Mouse (Mus musculus) ES-E14 (cell line): ENCODE measurements around the gene Zzz3. TPM values are rescaled to one million over a fixed set of nuclear protein-coding genes. Genes with fewer than 3 reads are reported as not detected.

Source experiments
- DNase-seq: peaks from one replicate; pipeline ENCODE4 v3.0.0-alpha.2; 2013; ENCODE audit warnings: low read depth, low spot score
- H3K27ac ChIP-seq: 2 replicates; pipeline ENCODE4 v1.5.1; 2012; ENCODE audit warnings: low read depth, mild to moderate bottlenecking, low read length, moderate library complexity, mixed read lengths; ENCODE audit not compliant: poor library complexity, insufficient read depth, severe bottlenecking
- H3K36me3 ChIP-seq: 2 replicates; pipeline ENCODE4 v1.6.1; 2012; ENCODE audit warnings: mild to moderate bottlenecking, low read length, moderate library complexity, mixed read lengths; ENCODE audit not compliant: control insufficient read depth, poor library complexity, insufficient read depth, severe bottlenecking
- H3K4me1 ChIP-seq, 2 experiments: fragments of 150-350 bp in 1 of 2; sonication (generic) in 1 of 2; 2 replicates each; pipeline ENCODE4 v1.6.1; 2012; ENCODE audit warnings: low read length in 2 of 2, mild to moderate bottlenecking in 1 of 2, mixed read lengths in 1 of 2; ENCODE audit not compliant: control insufficient read depth in 2 of 2, insufficient read depth in 2 of 2, poor library complexity in 1 of 2
- H3K4me3 ChIP-seq, 2 experiments: fragments of 150-350 bp in 1 of 2; sonication (generic) in 1 of 2; 2 replicates each; pipeline ENCODE4 v1.5.1; 2012; ENCODE audit warnings: low read length in 2 of 2, low read depth in 1 of 2, mild to moderate bottlenecking in 1 of 2, mixed read lengths in 1 of 2; ENCODE audit not compliant: insufficient read depth in 1 of 2, poor library complexity in 1 of 2, severe bottlenecking in 1 of 2
- H3K9ac ChIP-seq: 2 replicates; pipeline ENCODE4 v1.6.1; 2012; ENCODE audit warnings: low read depth, mild to moderate bottlenecking, low read length, mixed read lengths; ENCODE audit not compliant: poor library complexity, insufficient read depth, severe bottlenecking
- H3K9me3 ChIP-seq: fragments of 150-350 bp; sonication (generic); 2 replicates; pipeline ENCODE4 v1.6.1; 2012; ENCODE audit warnings: low read depth, mild to moderate bottlenecking, low read length; ENCODE audit not compliant: control insufficient read depth, insufficient read depth
- CHD2 ChIP-seq: IDR thresholded peaks from 2 replicates; pipeline ENCODE4 v1.6.1; 2014; ENCODE audit warnings: mild to moderate bottlenecking, low read depth, low read length, inconsistent platforms
- HCFC1 ChIP-seq: IDR thresholded peaks from 2 replicates; pipeline ENCODE4 v1.6.1; 2012; ENCODE audit warnings: low read length, inconsistent platforms, borderline replicate concordance; ENCODE audit not compliant: insufficient read depth
- MAFK ChIP-seq: IDR thresholded peaks from 2 replicates; pipeline ENCODE4 v1.6.1; 2014; ENCODE audit warnings: mild to moderate bottlenecking, low read depth, low read length, inconsistent platforms; ENCODE audit not compliant: insufficient read depth
- ZC3H11A ChIP-seq: IDR thresholded peaks from 2 replicates; pipeline ENCODE4 v1.6.1; 2012; ENCODE audit warnings: low read depth, mild to moderate bottlenecking, inconsistent platforms, low read length, borderline replicate concordance
- ZNF384 ChIP-seq: IDR thresholded peaks from 2 replicates; pipeline ENCODE4 v1.6.1; 2012; ENCODE audit warnings: low read depth, low read length, inconsistent platforms
- in situ Hi-C, 2 experiments: fragments of 600-800 bp; cut with MboI; formaldehyde crosslinking; loops; one replicate each; pipeline ENCODE4 v1.15.1; 2025; ENCODE audit warnings: low sequenced_read_pairs in 2 of 2, inconsistent platforms in 1 of 2; ENCODE audit not compliant: unreplicated experiment in 2 of 2
- total RNA-seq: library from RNA; depleted of rRNA; stranded (reverse); fragments of 300-350 nt; gene quantifications from 2 replicates; pipeline ENCODE4 v1.2.3, GENCODE M21; 2012

Zzz3 gene
- total RNA-seq, 1 experiment = 40.9 TPM

DNA sequence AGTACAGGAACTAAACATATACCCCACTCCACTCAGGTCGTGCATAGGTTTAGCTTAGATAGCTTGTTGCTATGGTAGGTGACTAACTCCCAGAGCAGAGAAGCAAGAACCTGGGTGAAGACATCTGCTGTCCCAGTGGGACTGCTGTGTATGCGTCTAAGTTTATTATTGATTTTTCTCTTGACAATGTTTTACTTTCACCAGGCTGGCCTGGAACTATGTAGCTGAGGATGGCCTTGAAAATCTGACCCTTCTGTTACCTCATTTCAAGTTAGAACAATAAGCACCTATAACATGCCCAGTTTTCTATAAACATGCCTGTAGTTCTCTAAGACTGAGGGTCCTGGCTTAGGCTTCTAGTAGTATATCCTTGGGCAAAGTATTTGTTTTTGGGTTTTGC, 31.1 kb upstream of the Zzz3 start:
- TF ChIP-seq ZC3H11A (no peak), ZNF384 (no peak), CHD2 (no peak), MAFK (no peak), HCFC1 (no peak)
- Histone ChIP-seq H3K4me3 (no peak overlapping the region), H3K4me1 (peaks cover 0 to 3% of the 10 kb centered on the region in 2 experiments; a peak in 2 of 4 replicates), H3K27ac (no peak overlapping the region), H3K9me3 (no peaks in the 10 kb centered on the region), H3K9ac (no peak overlapping the region), H3K36me3 (peaks cover 30% of the 10 kb centered on the region)
- DNase-seq = no peak
- in situ Hi-C loops = no loop called here

GRCm38 (mm10) chr3:152376063-152376462, 19.2 kb upstream of the Zzz3 start:
- in situ Hi-C loops = no loop called here
- Histone ChIP-seq H3K36me3 (peaks cover 17% of the 10 kb centered on the region), H3K9me3 (no peaks in the 10 kb centered on the region), H3K9ac (no peak overlapping the region), H3K27ac (no peak overlapping the region), H3K4me3 (no peak overlapping the region), H3K4me1 (no peaks in the 10 kb centered on the region)
- no peak for TF ChIP-seq HCFC1
- TF ChIP-seq ZNF384 = no peak
- TF ChIP-seq ZC3H11A = no peak
- no peak for TF ChIP-seq MAFK
- no peak for TF ChIP-seq CHD2
- DNase-seq = no peak

DNA sequence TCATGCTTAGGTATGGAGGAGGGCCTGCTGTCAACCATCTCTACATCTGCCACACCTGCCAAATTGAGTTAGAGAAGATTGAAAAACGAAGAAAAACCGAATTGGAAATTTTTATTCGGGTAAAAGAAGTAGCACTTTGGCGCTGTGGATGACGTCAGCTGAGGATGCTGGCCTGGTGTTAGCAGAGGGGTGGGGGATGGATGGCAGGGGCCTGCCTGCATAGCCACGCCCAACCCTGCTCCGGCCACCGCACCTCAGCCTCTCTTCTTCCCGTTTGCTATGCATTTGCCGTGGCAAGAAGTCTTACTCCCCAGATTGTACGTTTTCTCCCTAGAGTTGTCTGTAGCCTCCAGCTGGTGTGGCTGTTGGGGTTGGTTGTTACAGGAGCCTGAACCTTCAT, 11.2 kb upstream of the Zzz3 start:
- in situ Hi-C loops = no loop called here
- TF ChIP-seq MAFK (no peak), CHD2 (no peak), ZC3H11A (no peak), HCFC1 (no peak), ZNF384 (no peak)
- no peaks in the 10 kb centered on the region for H3K9me3 ChIP-seq
- H3K4me1 ChIP-seq = peaks cover 0 to 3% of the 10 kb centered on the region in 2 experiments; a peak in 1 of 4 replicates
- no peak overlapping the region for H3K27ac ChIP-seq
- H3K36me3 ChIP-seq = peaks cover 13% of the 10 kb centered on the region
- no peak overlapping the region for H3K4me3 ChIP-seq
- H3K9ac ChIP-seq = no peak overlapping the region
- no peak for DNase-seq

DNA sequence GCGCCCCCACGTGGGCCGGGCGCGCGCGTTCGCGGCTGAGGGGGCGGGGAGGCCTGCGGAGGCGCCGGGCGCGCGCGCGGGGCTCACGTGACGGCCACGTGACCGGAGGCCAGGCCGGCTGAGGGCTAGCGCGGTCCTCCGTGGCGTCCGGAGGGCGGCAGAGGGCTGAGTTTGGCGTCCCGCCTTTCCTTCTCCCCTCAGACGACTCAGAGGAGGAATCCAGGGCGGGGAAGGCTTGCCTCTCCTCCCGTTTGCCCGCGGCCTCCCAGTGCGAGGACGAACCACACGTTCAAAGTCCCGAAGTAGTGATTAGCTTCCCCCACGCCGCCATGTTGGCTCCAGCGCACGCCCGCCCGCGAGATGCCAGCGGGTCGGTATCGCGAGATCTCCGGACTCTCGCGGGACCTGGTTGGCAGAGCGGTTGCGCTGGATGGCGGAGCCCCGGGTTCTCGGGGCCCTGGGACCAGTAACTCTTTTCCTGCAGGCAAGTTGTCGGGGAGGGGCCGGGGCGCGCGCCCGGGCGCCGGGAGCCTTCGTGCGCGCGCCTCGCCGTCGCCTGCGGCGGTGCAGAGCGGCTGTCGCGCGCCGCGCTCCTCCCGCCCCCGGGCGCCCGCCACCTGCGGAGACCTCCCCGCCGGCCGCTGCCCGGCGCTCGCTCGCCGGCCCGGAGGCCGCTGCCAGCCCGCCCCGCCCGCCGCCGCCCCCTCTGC, 1.2 kb downstream of the Zzz3 start:
- peak overlapping the region; percentile 97 for H3K9ac ChIP-seq
- no peaks in the 10 kb centered on the region for H3K9me3 ChIP-seq
- H3K27ac ChIP-seq = peak overlapping the region; percentile 94
- peak overlapping the region; percentile 95 to 99 for H3K4me3 ChIP-seq
- peak; percentile 88 for DNase-seq
- peaks cover 5 to 8% of the 10 kb centered on the region in 2 experiments; a peak in 1 of 4 replicates for H3K4me1 ChIP-seq
- H3K36me3 ChIP-seq = no peaks in the 10 kb centered on the region
- TF ChIP-seq MAFK (no peak), HCFC1 (peak; percentile 69), ZC3H11A (no peak), ZNF384 (no peak), CHD2 (peak; percentile 98)
- in situ Hi-C loops = no loop called here

- Histone ChIP-seq H3K9ac (peak overlapping the region; percentile 97), H3K4me1 (peaks cover 5 to 12% of the 10 kb centered on the region in 2 experiments; a peak in 1 of 4 replicates), H3K27ac (peak overlapping the region; percentile 94), H3K36me3 (no peaks in the 10 kb centered on the region), H3K9me3 (no peaks in the 10 kb centered on the region), H3K4me3 (peak overlapping the region; percentile 95 to 99)
- TF ChIP-seq CHD2 = no peak
- TF ChIP-seq HCFC1 = no peak
- no peak for TF ChIP-seq ZC3H11A
- TF ChIP-seq ZNF384 = no peak
- no peak for TF ChIP-seq MAFK
- in situ Hi-C loops = no loop called here
- no peak for DNase-seq
These were observed 1.7 kb downstream of the Zzz3 start for GRCm38 (mm10) chr3:152396988-152397314.
